Mouse (Mus musculus): ENCODE measurements at regions not wholly inside any gene's neighbourhood (a gene's known extent, or its start where the extent isn't known, plus 50 kb on each side); places are given as distances from the start of the nearest gene placed in this dataset.

- WGBS, result 66% methylated on average over 2 of the region's 2 CpGs
- Histone ChIP-seq H3K27me3 (replicated peaks; ENCODE audit: control insufficient read depth, insufficient read depth, low read length) (no peaks in the 10 kb centered on the region), H3K4me2 (no peak overlapping the region), H3K4me3 (ENCODE audit: low read depth, low read length) (no peak overlapping the region), H3K9me3 (ENCODE audit: control insufficient read depth, low read length) (no peaks in the 10 kb centered on the region), H3K9ac (ENCODE audit: low read depth, low read length) (no peak overlapping the region), H3K27ac (ENCODE audit: low read depth, low read length) (no peak overlapping the region), H3K4me1 (replicated peaks; ENCODE audit: control insufficient read depth, insufficient read depth, low read length) (no peaks in the 10 kb centered on the region), H3K36me3 (ENCODE audit: control insufficient read depth, insufficient read depth, low read length) (no peaks in the 10 kb centered on the region)
- DNase-seq (ENCODE audit: low spot score) (no peak), ATAC-seq (replicated peaks; ENCODE audit: low FRiP score) (no peak)
These were observed 207.4 kb downstream of the Cbln1 start for GRCm38 (mm10) chr8:87264999-87265398.

DNA sequence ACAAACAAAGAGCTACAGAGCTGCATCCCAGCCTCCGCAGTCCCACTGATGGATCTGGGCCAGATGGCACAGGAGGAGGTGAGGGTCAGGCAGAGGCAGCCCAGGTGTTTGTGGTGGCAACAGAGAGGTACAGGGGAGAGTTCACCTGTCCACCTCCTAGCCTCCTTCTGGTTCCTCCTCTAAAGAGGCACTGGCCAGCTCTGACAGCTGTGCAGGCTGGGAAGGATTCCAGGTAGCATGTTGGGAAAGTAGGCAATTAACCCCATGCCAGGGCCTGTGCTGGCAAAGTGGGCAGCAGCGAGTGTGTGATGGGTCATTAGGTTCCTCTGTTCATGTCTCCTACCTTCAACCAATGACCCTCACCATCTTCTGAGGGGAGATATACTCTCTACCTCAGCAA is 212.1 kb downstream of the Cbln1 start:
- H3K27ac ChIP-seq (ENCODE audit: low read depth, low read length), result no peak overlapping the region
- H3K9me3 ChIP-seq (ENCODE audit: control insufficient read depth, low read length), result no peaks in the 10 kb centered on the region
- H3K36me3 ChIP-seq (ENCODE audit: control insufficient read depth, insufficient read depth, low read length), result no peaks in the 10 kb centered on the region
- no peak overlapping the region for H3K4me3 ChIP-seq (ENCODE audit: low read depth, low read length)
- no peak overlapping the region for H3K4me2 ChIP-seq
- H3K9ac ChIP-seq (ENCODE audit: low read depth, low read length), result no peak overlapping the region
- H3K4me1 ChIP-seq (replicated peaks; ENCODE audit: control insufficient read depth, insufficient read depth, low read length), result no peaks in the 10 kb centered on the region
- DNase-seq (ENCODE audit: low spot score) (no peak), ATAC-seq (replicated peaks; ENCODE audit: low FRiP score) (no peak)
- no peaks in the 10 kb centered on the region for H3K27me3 ChIP-seq (replicated peaks; ENCODE audit: control insufficient read depth, insufficient read depth, low read length)
- WGBS, result 78% methylated on average over 2 of the region's 2 CpGs

DNA sequence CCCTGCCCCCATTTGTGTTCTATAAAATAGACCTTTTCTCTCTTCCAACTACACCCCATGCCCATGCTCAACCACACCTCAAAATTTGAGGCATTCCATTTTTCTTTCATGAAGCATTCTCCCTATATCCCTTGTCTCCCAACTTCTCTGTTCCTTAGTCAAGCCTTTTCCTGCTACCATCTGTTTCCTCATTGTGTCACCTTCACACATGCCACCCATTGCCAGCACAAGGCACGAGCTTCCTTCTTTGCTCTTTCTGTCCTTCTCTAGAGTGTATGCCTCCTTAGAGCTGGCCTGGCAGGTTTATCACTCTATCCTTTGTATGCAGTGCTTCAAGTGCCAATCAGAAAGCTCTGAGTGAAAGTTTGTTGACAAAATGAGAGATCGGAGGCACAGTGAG is 229.7 kb downstream of the Cbln1 start:
- H3K36me3 ChIP-seq (ENCODE audit: control insufficient read depth, insufficient read depth, low read length), result no peaks in the 10 kb centered on the region
- no peaks in the 10 kb centered on the region for H3K4me1 ChIP-seq (replicated peaks; ENCODE audit: control insufficient read depth, insufficient read depth, low read length)
- DNase-seq (ENCODE audit: low spot score) (no peak), ATAC-seq (replicated peaks; ENCODE audit: low FRiP score) (no peak)
- no peak overlapping the region for H3K9ac ChIP-seq (ENCODE audit: low read depth, low read length)
- H3K27me3 ChIP-seq (replicated peaks; ENCODE audit: control insufficient read depth, insufficient read depth, low read length), result no peaks in the 10 kb centered on the region
- H3K9me3 ChIP-seq (ENCODE audit: control insufficient read depth, low read length), result no peaks in the 10 kb centered on the region
- WGBS, result 61% methylated on average over 2 of the region's 2 CpGs
- no peak overlapping the region for H3K4me2 ChIP-seq
- no peak overlapping the region for H3K27ac ChIP-seq (ENCODE audit: low read depth, low read length)
- no peak overlapping the region for H3K4me3 ChIP-seq (ENCODE audit: low read depth, low read length)

DNA sequence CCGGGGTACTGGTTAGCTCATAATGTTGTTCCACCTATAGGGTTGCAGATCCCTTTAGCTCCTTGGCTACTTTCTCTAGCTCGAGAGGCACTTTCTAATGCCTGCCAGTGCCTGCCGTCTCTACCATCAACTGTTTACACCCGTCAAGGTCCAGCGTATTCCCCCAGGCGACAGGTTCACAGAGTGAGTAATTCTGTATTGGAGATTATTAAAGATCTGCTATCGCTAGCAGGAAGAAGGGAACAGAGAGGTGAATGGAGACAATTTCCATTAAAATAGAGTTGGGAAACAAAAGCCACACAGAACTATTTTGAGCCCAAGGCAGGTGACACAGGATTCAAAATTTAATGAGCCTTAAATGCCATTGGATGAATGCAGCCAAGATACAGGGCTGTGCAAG is 235.2 kb downstream of the Cbln1 start:
- H3K9ac ChIP-seq (ENCODE audit: low read depth, low read length), result no peak overlapping the region
- no peak for DNase-seq (ENCODE audit: low spot score)
- H3K4me3 ChIP-seq (ENCODE audit: low read depth, low read length), result no peak overlapping the region
- H3K27me3 ChIP-seq (replicated peaks; ENCODE audit: control insufficient read depth, insufficient read depth, low read length), result no peaks in the 10 kb centered on the region; the same call in 1 of the 2 replicates
- no peaks in the 10 kb centered on the region for H3K9me3 ChIP-seq (ENCODE audit: control insufficient read depth, low read length)
- no peak for ATAC-seq (replicated peaks; ENCODE audit: low FRiP score)
- H3K4me2 ChIP-seq, result no peak overlapping the region
- no peaks in the 10 kb centered on the region; the same call in 1 of the 2 replicates for H3K4me1 ChIP-seq (replicated peaks; ENCODE audit: control insufficient read depth, insufficient read depth, low read length)
- no peak overlapping the region for H3K27ac ChIP-seq (ENCODE audit: low read depth, low read length)
- no peaks in the 10 kb centered on the region for H3K36me3 ChIP-seq (ENCODE audit: control insufficient read depth, insufficient read depth, low read length)
- WGBS, result 82% methylated on average over 7 of the region's 7 CpGs

DNA sequence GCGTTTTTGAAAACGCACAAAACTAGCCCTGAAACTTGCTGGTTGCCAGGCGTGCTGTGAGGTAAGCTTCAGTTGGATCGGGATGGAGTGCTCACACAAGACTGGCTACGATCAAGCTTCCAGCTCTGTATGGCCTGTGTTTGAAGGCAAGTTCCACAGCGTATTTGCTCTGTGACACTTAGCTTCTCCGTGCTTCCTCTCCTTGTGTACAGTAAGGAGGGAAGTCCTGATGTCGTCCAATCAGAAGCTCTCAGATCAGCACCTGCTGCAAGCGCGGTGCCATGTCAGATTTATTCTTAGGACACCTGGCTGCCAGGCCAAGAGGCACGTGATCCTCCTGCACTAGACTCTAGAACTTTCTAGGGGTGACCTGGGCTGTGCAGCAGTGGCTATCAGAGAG is 236.0 kb downstream of the Cbln1 start:
- WGBS, result 74% methylated on average over 11 of the region's 11 CpGs
- Histone ChIP-seq H3K9me3 (ENCODE audit: control insufficient read depth, low read length) (no peaks in the 10 kb centered on the region), H3K27me3 (replicated peaks; ENCODE audit: control insufficient read depth, insufficient read depth, low read length) (no peaks in the 10 kb centered on the region; the same call in 1 of the 2 replicates), H3K4me3 (ENCODE audit: low read depth, low read length) (no peak overlapping the region), H3K27ac (ENCODE audit: low read depth, low read length) (no peak overlapping the region), H3K4me2 (no peak overlapping the region), H3K36me3 (ENCODE audit: control insufficient read depth, insufficient read depth, low read length) (no peaks in the 10 kb centered on the region), H3K4me1 (replicated peaks; ENCODE audit: control insufficient read depth, insufficient read depth, low read length) (no peaks in the 10 kb centered on the region; the same call in 1 of the 2 replicates), H3K9ac (ENCODE audit: low read depth, low read length) (no peak overlapping the region)
- no peak for ATAC-seq (replicated peaks; ENCODE audit: low FRiP score)
- no peak for DNase-seq (ENCODE audit: low spot score)

DNA sequence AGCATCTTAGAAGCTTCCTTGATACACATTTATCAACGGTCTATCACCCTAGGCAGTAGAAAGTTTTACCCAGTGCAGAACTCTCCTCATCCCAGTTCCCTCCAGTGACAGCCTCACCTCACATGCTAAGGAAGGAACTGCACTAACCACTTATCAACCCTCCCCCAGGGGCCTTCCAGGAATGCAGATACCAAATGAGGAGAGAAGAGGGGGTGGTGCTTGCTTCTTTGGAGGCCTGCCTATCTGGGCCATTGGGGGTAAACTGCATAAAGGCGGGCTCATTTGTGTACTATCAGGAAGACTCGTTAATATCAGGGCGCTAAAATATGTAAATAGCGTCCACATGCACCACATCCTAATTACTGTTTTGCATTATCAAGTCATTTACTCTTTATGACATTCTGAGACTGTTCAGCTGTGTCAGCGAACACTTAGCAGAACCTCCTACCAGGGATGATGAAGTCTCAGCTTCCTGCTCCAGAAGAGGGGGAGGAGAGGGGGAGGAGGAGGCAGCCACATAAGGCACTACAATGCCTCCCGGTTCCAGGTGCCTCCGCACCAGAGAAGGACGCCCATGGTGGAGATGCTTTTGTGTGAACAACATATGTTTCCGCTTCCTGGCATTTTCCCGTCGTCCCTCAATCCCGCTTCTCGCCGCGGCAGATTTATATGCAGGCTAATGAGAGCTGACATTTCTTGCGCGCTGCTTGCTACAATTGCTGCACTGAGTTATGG is 236.9 kb downstream of the Cbln1 start:
- Histone ChIP-seq H3K27ac (ENCODE audit: low read depth, low read length) (no peak overlapping the region), H3K4me3 (ENCODE audit: low read depth, low read length) (no peak overlapping the region), H3K4me2 (0 out of 2 replicates have a peak overlapping the region, but pooled peaks have one; percentile 22), H3K36me3 (ENCODE audit: control insufficient read depth, insufficient read depth, low read length) (no peaks in the 10 kb centered on the region), H3K9me3 (ENCODE audit: control insufficient read depth, low read length) (no peaks in the 10 kb centered on the region), H3K4me1 (replicated peaks; ENCODE audit: control insufficient read depth, insufficient read depth, low read length) (no peaks in the 10 kb centered on the region; the same call in 1 of the 2 replicates), H3K27me3 (replicated peaks; ENCODE audit: control insufficient read depth, insufficient read depth, low read length) (no peaks in the 10 kb centered on the region; the same call in 1 of the 2 replicates), H3K9ac (ENCODE audit: low read depth, low read length) (no peak overlapping the region)
- WGBS, result 39% methylated on average over 18 of the region's 18 CpGs
- ATAC-seq (replicated peaks; ENCODE audit: low FRiP score), result no peak
- no peak for DNase-seq (ENCODE audit: low spot score)

GRCm38 (mm10) chr8:87234336-87234735 is 238.1 kb downstream of the Cbln1 start:
- DNase-seq (ENCODE audit: low spot score) (no peak), ATAC-seq (replicated peaks; ENCODE audit: low FRiP score) (no peak)
- Histone ChIP-seq H3K4me2 (no peak overlapping the region), H3K27me3 (replicated peaks; ENCODE audit: control insufficient read depth, insufficient read depth, low read length) (no peaks in the 10 kb centered on the region; the same call in 1 of the 2 replicates), H3K36me3 (ENCODE audit: control insufficient read depth, insufficient read depth, low read length) (no peaks in the 10 kb centered on the region), H3K27ac (ENCODE audit: low read depth, low read length) (no peak overlapping the region), H3K9me3 (ENCODE audit: control insufficient read depth, low read length) (no peaks in the 10 kb centered on the region), H3K4me1 (replicated peaks; ENCODE audit: control insufficient read depth, insufficient read depth, low read length) (no peaks in the 10 kb centered on the region; the same call in 1 of the 2 replicates), H3K9ac (ENCODE audit: low read depth, low read length) (no peak overlapping the region), H3K4me3 (ENCODE audit: low read depth, low read length) (no peak overlapping the region)
- WGBS, result 78% methylated on average over 5 of the region's 5 CpGs

- Histone ChIP-seq H3K4me3 (ENCODE audit: low read depth, low read length) (no peak overlapping the region), H3K9ac (ENCODE audit: low read depth, low read length) (no peak overlapping the region), H3K36me3 (ENCODE audit: control insufficient read depth, insufficient read depth, low read length) (no peaks in the 10 kb centered on the region), H3K4me2 (no peak overlapping the region), H3K27ac (ENCODE audit: low read depth, low read length) (no peak overlapping the region), H3K27me3 (replicated peaks; ENCODE audit: control insufficient read depth, insufficient read depth, low read length) (no peaks in the 10 kb centered on the region; the same call in 1 of the 2 replicates), H3K4me1 (replicated peaks; ENCODE audit: control insufficient read depth, insufficient read depth, low read length) (no peaks in the 10 kb centered on the region; the same call in 1 of the 2 replicates), H3K9me3 (ENCODE audit: control insufficient read depth, low read length) (no peaks in the 10 kb centered on the region)
- ATAC-seq (replicated peaks; ENCODE audit: low FRiP score) (no peak), DNase-seq (ENCODE audit: low spot score) (no peak)
- whole genome bisulfite sequencing, result 67% methylated on average over 10 of the region's 10 CpGs
These were observed 238.5 kb downstream of the Cbln1 start for GRCm38 (mm10) chr8:87233805-87234331.

- H3K9ac ChIP-seq (ENCODE audit: low read depth, low read length), result no peak overlapping the region
- H3K36me3 ChIP-seq (ENCODE audit: control insufficient read depth, insufficient read depth, low read length), result no peaks in the 10 kb centered on the region
- H3K4me3 ChIP-seq (ENCODE audit: low read depth, low read length), result no peak overlapping the region
- no peaks in the 10 kb centered on the region; the same call in 1 of the 2 replicates for H3K27me3 ChIP-seq (replicated peaks; ENCODE audit: control insufficient read depth, insufficient read depth, low read length)
- no peaks in the 10 kb centered on the region for H3K9me3 ChIP-seq (ENCODE audit: control insufficient read depth, low read length)
- ATAC-seq (replicated peaks; ENCODE audit: low FRiP score), result no peak
- no peak overlapping the region for H3K27ac ChIP-seq (ENCODE audit: low read depth, low read length)
- no peak for DNase-seq (ENCODE audit: low spot score)
- 44% methylated on average over 4 of the region's 4 CpGs for WGBS
- H3K4me2 ChIP-seq, result no peak overlapping the region
- H3K4me1 ChIP-seq (replicated peaks; ENCODE audit: control insufficient read depth, insufficient read depth, low read length), result no peaks in the 10 kb centered on the region; the same call in 1 of the 2 replicates
These were observed 240.6 kb downstream of the Cbln1 start for GRCm38 (mm10) chr8:87231762-87232161.

Measured in liver, embryonic 11.5 days (tissue).